10 mouse cellular contexts compared by ENCODE assay signal in genomic region chr16:91385621-91386020, GRCm38 (mm10). TPM values are rescaled to one million over a fixed set of nuclear protein-coding genes. Genes with fewer than 3 reads are reported as not detected.
DNase-seq lines count a peak whose midpoint lies in the region; ATAC-seq and TF ChIP-seq lines count a peak whose summit lies in the region.
"Had no signal": no experiment of that assay in that cellular context is flagged by ENCODE, and none has a peak within 500 bp of the region (broad histone marks: within the 10 kb centered on the region; RNA-seq: fewer than 3 reads in every experiment).

No protein-coding gene starts in this region.

- no peaks in the 10 kb centered on the region for H3K27me3 ChIP-seq in forebrain, embryonic 10.5 days (ENCODE audit: poor library complexity, severe bottlenecking)
- H3K27me3 ChIP-seq in forebrain, postnatal 0 days (ENCODE audit: insufficient read depth, low read length): no peaks in the 10 kb centered on the region
- H3K27me3 ChIP-seq in heart, embryonic 13.5 days (replicated peaks): no peaks in the 10 kb centered on the region
- no peaks in the 10 kb centered on the region for H3K27me3 ChIP-seq in kidney, embryonic 16.5 days (ENCODE audit: insufficient read depth, low read length)
- H3K27me3 ChIP-seq in midbrain, embryonic 16.5 days (ENCODE audit: control insufficient read depth, insufficient read depth, low read depth, low read length): no peaks in the 10 kb centered on the region
- H3K27me3 ChIP-seq: stomach, embryonic 15.5 days had no signal

- DNase-seq in forebrain, embryonic 10.5 days (ENCODE audit: extremely low spot score, low spot score): no peak
- no peak for DNase-seq in forebrain, postnatal 0 days
- peak; percentile 75 for DNase-seq in lung, postnatal 10 days
- DNase-seq in thymus, postnatal 10 days (ENCODE audit: low spot score in 2 of 2): no peak
- DNase-seq in urinary bladder, postnatal 14 days (ENCODE audit: low spot score): no peak

- H3K36me3 ChIP-seq in forebrain, embryonic 10.5 days (replicated peaks): peaks cover 64% of the 10 kb centered on the region
- peaks cover 28% of the 10 kb centered on the region for H3K36me3 ChIP-seq in forebrain, postnatal 0 days (ENCODE audit: insufficient read depth)
- peaks cover 77% of the 10 kb centered on the region for H3K36me3 ChIP-seq in heart, embryonic 13.5 days
- peaks cover 34% of the 10 kb centered on the region for H3K36me3 ChIP-seq in kidney, embryonic 16.5 days (ENCODE audit: insufficient read depth, low read length)
- peaks cover 15% of the 10 kb centered on the region for H3K36me3 ChIP-seq in midbrain, embryonic 16.5 days (ENCODE audit: control insufficient read depth, insufficient read depth, low read length)

- no peak for TF ChIP-seq CTCF in forebrain, postnatal 0 days (IDR thresholded peaks at IDR 0.05; ENCODE audit: low read depth)

- H3K27ac ChIP-seq in forebrain, embryonic 10.5 days: 0 out of 2 replicates have a peak overlapping the region, but pooled peaks have one; percentile 30
- no peak overlapping the region for H3K27ac ChIP-seq in forebrain, postnatal 0 days (ENCODE audit: low read depth, low read length)
- H3K27ac ChIP-seq in heart, embryonic 13.5 days (replicated peaks): peak overlapping the region; percentile 30
- H3K27ac ChIP-seq in kidney, embryonic 16.5 days (ENCODE audit: low read length): peak overlapping the region; percentile 66; the same call in 1 of the 2 replicates
- no peak overlapping the region for H3K27ac ChIP-seq in midbrain, embryonic 16.5 days (ENCODE audit: low read length)
- H3K27ac ChIP-seq: stomach, embryonic 15.5 days had no signal

- H3K9me3 ChIP-seq in forebrain, embryonic 10.5 days: peaks cover 10% of the 10 kb centered on the region; the same call in 1 of the 2 replicates
- no peaks in the 10 kb centered on the region for H3K9me3 ChIP-seq in forebrain, postnatal 0 days (ENCODE audit: low read length)
- peaks cover 7% of the 10 kb centered on the region; the same call in 1 of the 2 replicates for H3K9me3 ChIP-seq in heart, embryonic 13.5 days
- no peaks in the 10 kb centered on the region; the same call in 1 of the 2 replicates for H3K9me3 ChIP-seq in kidney, embryonic 16.5 days (ENCODE audit: low read length)
- no peaks in the 10 kb centered on the region for H3K9me3 ChIP-seq in midbrain, embryonic 16.5 days (replicated peaks; ENCODE audit: control insufficient read depth, low read length, poor library complexity, severe bottlenecking)
- H3K9me3 ChIP-seq: stomach, embryonic 15.5 days had no signal

- H3K4me3 ChIP-seq in forebrain, embryonic 10.5 days: no peak overlapping the region
- no peak overlapping the region for H3K4me3 ChIP-seq in forebrain, postnatal 0 days (ENCODE audit: low read depth, low read length)
- no peak overlapping the region for H3K4me3 ChIP-seq in heart, embryonic 13.5 days
- no peak overlapping the region for H3K4me3 ChIP-seq in kidney, embryonic 16.5 days (ENCODE audit: low read length)
- no peak overlapping the region for H3K4me3 ChIP-seq in midbrain, embryonic 16.5 days (ENCODE audit: low read depth, low read length)
- H3K4me3 ChIP-seq: stomach, embryonic 15.5 days had no signal

- no peak overlapping the region for H3K9ac ChIP-seq in forebrain, postnatal 0 days
- H3K9ac ChIP-seq in heart, embryonic 13.5 days: no peak overlapping the region
- no peak overlapping the region for H3K9ac ChIP-seq in kidney, embryonic 16.5 days (replicated peaks; ENCODE audit: low read length)
- H3K9ac ChIP-seq in midbrain, embryonic 16.5 days (ENCODE audit: low read depth, low read length): no peak overlapping the region
- H3K9ac ChIP-seq: stomach, embryonic 15.5 days had no signal

- ATAC-seq in forebrain, postnatal 0 days: no peak
- no peak for ATAC-seq in heart, embryonic 13.5 days (ENCODE audit: extremely low read depth, insufficient number of reproducible peaks, low FRiP score, low TSS enrichment)
- ATAC-seq in kidney, embryonic 16.5 days (ENCODE audit: low FRiP score, low TSS enrichment): peak; percentile 71
- no peak for ATAC-seq in midbrain, embryonic 16.5 days

- H3K4me1 ChIP-seq in forebrain, embryonic 10.5 days: peaks cover 11% of the 10 kb centered on the region
- no peaks in the 10 kb centered on the region for H3K4me1 ChIP-seq in forebrain, postnatal 0 days (ENCODE audit: insufficient read depth)
- peaks cover 9% of the 10 kb centered on the region for H3K4me1 ChIP-seq in heart, embryonic 13.5 days
- H3K4me1 ChIP-seq in kidney, embryonic 16.5 days (ENCODE audit: insufficient read depth, low read length): peaks cover 14% of the 10 kb centered on the region
- no peaks in the 10 kb centered on the region for H3K4me1 ChIP-seq in midbrain, embryonic 16.5 days (ENCODE audit: control insufficient read depth, insufficient read depth, low read length)

- no peak overlapping the region for H3K4me2 ChIP-seq in forebrain, postnatal 0 days (ENCODE audit: low read depth)
- H3K4me2 ChIP-seq in heart, embryonic 13.5 days: no peak overlapping the region
- H3K4me2 ChIP-seq in kidney, embryonic 16.5 days (replicated peaks; ENCODE audit: low read depth, low read length): peak overlapping the region; percentile 12; the same call in 1 of the 2 replicates
- H3K4me2 ChIP-seq in midbrain, embryonic 16.5 days (ENCODE audit: low read length): no peak overlapping the region
- H3K4me2 ChIP-seq: stomach, embryonic 15.5 days had no signal

- WGBS in forebrain, embryonic 10.5 days: 57% methylated on average over 10 of the region's 10 CpGs
- 42% methylated on average over 10 of the region's 10 CpGs for WGBS in forebrain, postnatal 0 days
- WGBS in heart, embryonic 13.5 days: 41% methylated on average over 10 of the region's 10 CpGs
- 22% methylated on average over 10 of the region's 10 CpGs for WGBS in kidney, embryonic 16.5 days
- WGBS in midbrain, embryonic 16.5 days: 58% methylated on average over 10 of the region's 10 CpGs

RNA-seq across cellular contexts. Expression of gene Gm21970, which starts 5.9 kb away (rescaled TPM):
- polyA plus RNA-seq in forebrain, embryonic 10.5 days (2016; fragmentation: Nextera tagmentation; extraction: Ambion mirVana): not detected in 2 replicates
- 6.1 TPM in 1 of 2 replicates, not detected in the other for total RNA-seq in forebrain, postnatal 0 days (2014; rRNA removed)
- polyA plus RNA-seq in forebrain, postnatal 0 days (2015; fragmentation: Nextera tagmentation; extraction: Ambion mirVana): not detected in 2 replicates
- not detected in 2 replicates for polyA plus RNA-seq in heart, embryonic 13.5 days (2015; fragmentation: Nextera tagmentation; extraction: Ambion mirVana)
- not detected in 2 replicates for polyA plus RNA-seq in kidney, embryonic 16.5 days (2015; fragmentation: Nextera tagmentation; extraction: Ambion mirVana)
- not detected in 2 replicates for polyA plus RNA-seq in midbrain, embryonic 16.5 days (2015; fragmentation: Nextera tagmentation; extraction: Ambion mirVana)
- total RNA-seq: layer of hippocampus, postnatal 14 days had no signal
- polyA plus RNA-seq: stomach, embryonic 15.5 days had no signal

RNA-seq across cellular contexts. Expression of gene Ifnar2, which starts 13.0 kb away (rescaled TPM):
- 28.6 and 29.0 TPM in 2 replicates for polyA plus RNA-seq in forebrain, embryonic 10.5 days (2016; fragmentation: Nextera tagmentation; extraction: Ambion mirVana)
- total RNA-seq in forebrain, postnatal 0 days (2014; rRNA removed): 24.5 and 25.5 TPM in 2 replicates
- 53.1 and 58.1 TPM in 2 replicates for polyA plus RNA-seq in forebrain, postnatal 0 days (2015; fragmentation: Nextera tagmentation; extraction: Ambion mirVana)
- 51.2 and 56.5 TPM in 2 replicates for polyA plus RNA-seq in heart, embryonic 13.5 days (2015; fragmentation: Nextera tagmentation; extraction: Ambion mirVana)
- 55.5 and 56.2 TPM in 2 replicates for polyA plus RNA-seq in kidney, embryonic 16.5 days (2015; fragmentation: Nextera tagmentation; extraction: Ambion mirVana)
- polyA plus RNA-seq in midbrain, embryonic 16.5 days (2015; fragmentation: Nextera tagmentation; extraction: Ambion mirVana): 35.4 and 38.7 TPM in 2 replicates

RNA-seq across cellular contexts. Expression of gene Il10rb, which starts 20.3 kb away (rescaled TPM):
- 4.7 and 5.8 TPM in 2 replicates for polyA plus RNA-seq in forebrain, embryonic 10.5 days (2016; fragmentation: Nextera tagmentation; extraction: Ambion mirVana)
- total RNA-seq in forebrain, postnatal 0 days (2014; rRNA removed): 5.0 and 7.9 TPM in 2 replicates
- polyA plus RNA-seq in forebrain, postnatal 0 days (2015; fragmentation: Nextera tagmentation; extraction: Ambion mirVana): 9.2 and 11.1 TPM in 2 replicates
- 44.8 and 48.9 TPM in 2 replicates for polyA plus RNA-seq in heart, embryonic 13.5 days (2015; fragmentation: Nextera tagmentation; extraction: Ambion mirVana)
- polyA plus RNA-seq in kidney, embryonic 16.5 days (2015; fragmentation: Nextera tagmentation; extraction: Ambion mirVana): 38.8 and 45.1 TPM in 2 replicates
- 10.4 and 11.1 TPM in 2 replicates for polyA plus RNA-seq in midbrain, embryonic 16.5 days (2015; fragmentation: Nextera tagmentation; extraction: Ambion mirVana)

Comparison
In these comparisons a context has a peak if more than half of its experiments do, and no peak if none do; other contexts are left out.
1. H3K27ac ChIP-seq: peak in forebrain, embryonic 10.5 days (single experiment), heart, embryonic 13.5 days (single experiment) and kidney, embryonic 16.5 days (single experiment); none in forebrain, postnatal 0 days (single experiment) and midbrain, embryonic 16.5 days (single experiment).